Mouse (Mus musculus) kidney, embryonic 15.5 days (tissue): ENCODE data around the gene Ube2cbp. TPM values are rescaled to one million over a fixed set of nuclear protein-coding genes. Genes with fewer than 3 reads are reported as not detected.
A peak's percentile ranks its signal among the peaks of the same experiment; 100 is the strongest.

Source experiments
- ATAC-seq: fragments of 200-750 bp; cut with Nextera tagmentation; replicated peaks from 2 replicates; pipeline ENCODE4 v1.8.0; 2017; ENCODE audit warnings: moderate TSS enrichment; ENCODE audit not compliant: low FRiP score
- H3K27ac ChIP-seq: fragments of 300-500 bp; sonication (generic); 2 replicates; pipeline ENCODE4 v1.5.1; 2015; ENCODE audit warnings: mild to moderate bottlenecking, inconsistent platforms
- H3K27me3 ChIP-seq: fragments of 300-500 bp; sonication (generic); 2 replicates; pipeline ENCODE4 v1.6.1; 2015; ENCODE audit warnings: inconsistent platforms
- H3K36me3 ChIP-seq: fragments of 300-500 bp; sonication (generic); 2 replicates; pipeline ENCODE4 v1.6.1; 2015; ENCODE audit warnings: inconsistent platforms
- H3K4me1 ChIP-seq: fragments of 300-500 bp; sonication (generic); 2 replicates; pipeline ENCODE4 v1.6.1; 2015; ENCODE audit warnings: inconsistent platforms
- H3K4me2 ChIP-seq: fragments of 300-500 bp; sonication (generic); 2 replicates; pipeline ENCODE4 v1.6.1; 2015; ENCODE audit warnings: moderate library complexity, mild to moderate bottlenecking, inconsistent platforms
- H3K4me3 ChIP-seq: fragments of 300-500 bp; sonication (generic); replicated peaks from 2 replicates; pipeline ENCODE4 v1.5.1; 2015; ENCODE audit warnings: mild to moderate bottlenecking, inconsistent platforms
- H3K9ac ChIP-seq: fragments of 300-500 bp; sonication (generic); 2 replicates; pipeline ENCODE4 v1.6.1; 2015; ENCODE audit warnings: mild to moderate bottlenecking, inconsistent platforms
- H3K9me3 ChIP-seq: fragments of 300-500 bp; sonication (generic); replicated peaks from 2 replicates; pipeline ENCODE4 v1.6.1; 2016; ENCODE audit warnings: inconsistent platforms
- WGBS: fragments of 180-500 bp; shearing (Covaris S2); methylation state at CpG from one replicate; pipeline ENCODE4 v1.1.7; 2015; ENCODE audit warnings: mixed read lengths; 5-methylcytosine and 5-hydroxymethylcytosine counted together
- polyA plus RNA-seq: library from polyadenylated mRNA; unstranded; fragments of >200 nt; fragmentation: Nextera tagmentation; extraction: Ambion mirVana; gene quantifications from 2 replicates; pipeline ENCODE4 v1.2.1, GENCODE M21; 2015

Ube2cbp gene
- polyA plus RNA-seq, 1 experiment from 2014 or later, result 9.0 TPM

DNA sequence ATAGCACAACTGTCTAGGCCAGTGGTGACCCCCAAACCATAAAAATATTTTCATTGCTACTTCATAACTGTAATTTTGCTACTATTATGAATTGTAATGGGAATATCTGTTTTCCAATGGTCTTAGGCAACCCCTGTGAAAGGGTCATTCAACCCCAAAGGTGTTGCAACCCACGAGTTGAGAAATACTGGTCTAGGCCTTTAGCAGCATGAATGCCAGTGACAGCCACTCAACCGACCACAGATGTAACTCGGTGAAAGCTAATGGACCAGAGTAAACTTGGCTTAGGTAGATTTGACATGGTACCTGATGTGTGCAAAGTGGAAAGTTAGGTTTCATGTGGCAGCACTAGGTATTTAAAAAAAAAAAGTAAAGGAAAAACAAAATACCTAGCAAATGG is 108.9 kb downstream of the Ube2cbp start:
- H3K27ac ChIP-seq, result no peak overlapping the region
- H3K9me3 ChIP-seq, result no peaks in the 10 kb centered on the region
- WGBS, result 86% methylated on average over 3 of the region's 3 CpGs
- H3K36me3 ChIP-seq, result no peaks in the 10 kb centered on the region
- 0 out of 2 replicates have a peak, but pooled peaks cover 2% of the 10 kb centered on the region for H3K4me1 ChIP-seq
- no peaks in the 10 kb centered on the region for H3K27me3 ChIP-seq
- ATAC-seq, result no peak
- no peak overlapping the region for H3K4me2 ChIP-seq
- H3K9ac ChIP-seq, result no peak overlapping the region
- no peak overlapping the region for H3K4me3 ChIP-seq

DNA sequence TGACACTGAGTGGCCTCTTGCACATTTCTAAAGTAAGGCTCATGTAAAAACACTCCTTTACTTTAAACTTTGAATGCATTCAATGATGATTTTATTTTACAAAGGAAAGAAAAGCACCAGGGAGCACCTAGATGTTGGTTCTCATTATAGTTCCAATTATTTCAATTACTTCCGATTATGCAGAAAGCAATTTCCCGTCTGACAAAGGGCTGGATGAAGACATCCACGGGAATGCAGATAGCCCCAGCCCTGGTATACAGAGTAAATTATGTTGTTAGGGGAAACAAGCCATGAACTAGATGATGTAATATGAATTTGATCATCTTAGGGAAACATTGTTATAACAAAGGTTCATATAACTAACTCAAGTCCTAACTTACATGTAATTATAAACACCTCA is 113.3 kb downstream of the Ube2cbp start:
- 83% methylated on average over 3 of the region's 3 CpGs for WGBS
- H3K9me3 ChIP-seq, result no peaks in the 10 kb centered on the region
- no peak overlapping the region for H3K9ac ChIP-seq
- no peaks in the 10 kb centered on the region for H3K27me3 ChIP-seq
- H3K4me3 ChIP-seq, result no peak overlapping the region
- H3K4me2 ChIP-seq, result no peak overlapping the region
- no peak overlapping the region for H3K27ac ChIP-seq
- ATAC-seq, result no peak
- no peaks in the 10 kb centered on the region for H3K36me3 ChIP-seq
- H3K4me1 ChIP-seq, result no peaks in the 10 kb centered on the region

DNA sequence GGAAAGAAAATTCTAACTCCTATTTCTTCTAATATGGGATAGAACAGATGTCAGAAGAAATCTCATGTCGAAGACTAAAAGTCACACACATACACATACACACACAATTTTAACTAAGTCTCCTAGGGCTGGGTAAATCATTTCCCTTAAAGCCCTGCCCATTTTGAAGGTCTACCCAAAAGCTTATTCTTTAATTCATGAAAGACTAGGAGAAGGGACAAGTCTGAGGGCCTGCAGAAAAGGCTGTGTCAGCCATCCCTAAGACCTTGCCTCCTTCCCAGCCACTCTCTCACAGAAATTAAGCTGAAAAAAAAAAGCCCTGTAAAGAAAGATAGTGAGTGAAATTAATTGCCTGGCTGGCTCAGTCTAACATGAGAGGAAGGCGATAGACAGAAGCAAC is 128.0 kb downstream of the Ube2cbp start:
- ATAC-seq, result peak; percentile 53; the same call in 1 of the 2 replicates
- H3K9ac ChIP-seq, result no peak overlapping the region
- H3K27me3 ChIP-seq, result no peaks in the 10 kb centered on the region
- H3K27ac ChIP-seq, result peak overlapping the region; percentile 68
- no peak overlapping the region for H3K4me2 ChIP-seq
- H3K4me3 ChIP-seq, result no peak overlapping the region
- WGBS, result 61% methylated on average over 2 of the region's 2 CpGs
- no peaks in the 10 kb centered on the region for H3K9me3 ChIP-seq
- no peaks in the 10 kb centered on the region for H3K36me3 ChIP-seq
- peaks cover 5% of the 10 kb centered on the region; the same call in 1 of the 2 replicates for H3K4me1 ChIP-seq

DNA sequence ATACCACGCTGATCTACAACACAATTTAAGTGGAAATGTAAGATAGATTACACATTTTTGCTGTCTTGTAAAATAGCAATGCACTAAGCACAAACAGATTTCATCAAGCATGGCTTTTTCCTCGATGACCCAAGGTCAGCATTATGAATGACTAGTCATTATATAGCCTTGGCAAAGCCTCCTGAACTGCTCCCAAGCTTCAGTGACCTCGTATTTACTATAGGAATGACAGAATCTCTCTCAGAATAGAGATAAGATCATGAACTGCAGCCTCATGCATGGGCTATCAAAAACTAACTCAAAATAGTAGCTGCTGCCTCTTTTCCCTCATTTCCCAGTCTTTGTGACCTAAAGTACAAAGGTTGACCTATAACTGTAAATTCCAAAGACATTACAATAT is 128.4 kb downstream of the Ube2cbp start:
- Histone ChIP-seq H3K27me3 (no peaks in the 10 kb centered on the region), H3K27ac (no peak overlapping the region; the same call in 1 of the 2 replicates), H3K36me3 (no peaks in the 10 kb centered on the region), H3K4me1 (peaks cover 5% of the 10 kb centered on the region; the same call in 1 of the 2 replicates), H3K4me3 (no peak overlapping the region), H3K4me2 (no peak overlapping the region), H3K9me3 (no peaks in the 10 kb centered on the region), H3K9ac (no peak overlapping the region)
- WGBS, result 55% methylated on average over 3 of the region's 3 CpGs
- peak; percentile 67 for ATAC-seq

DNA sequence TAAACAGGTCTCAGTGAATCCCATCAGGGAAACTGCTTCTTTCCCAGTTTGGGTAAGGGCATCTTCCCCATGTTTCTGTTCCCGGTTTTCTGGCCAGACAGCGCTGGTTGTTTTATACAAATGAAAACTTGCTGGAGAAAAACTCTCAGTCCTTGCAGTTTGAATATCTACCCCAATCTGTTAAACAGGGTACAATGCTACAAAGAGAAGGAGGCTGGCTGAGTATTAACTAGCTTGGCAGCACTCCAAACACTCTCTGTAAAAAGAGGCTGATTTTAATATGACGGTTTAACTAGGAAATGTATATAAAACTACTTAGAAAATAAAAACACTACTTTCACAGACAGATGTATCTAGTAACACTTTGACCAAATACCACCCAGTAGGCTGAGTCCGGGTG is 129.2 kb downstream of the Ube2cbp start:
- H3K4me3 ChIP-seq, result no peak overlapping the region
- no peaks in the 10 kb centered on the region for H3K27me3 ChIP-seq
- 0 out of 2 replicates have a peak, but pooled peaks have one; percentile 55 for ATAC-seq
- H3K36me3 ChIP-seq, result no peaks in the 10 kb centered on the region
- 0 out of 2 replicates have a peak overlapping the region, but pooled peaks have one; percentile 54 for H3K27ac ChIP-seq
- 59% methylated on average over 4 of the region's 4 CpGs for WGBS
- H3K4me1 ChIP-seq, result peaks cover 5% of the 10 kb centered on the region; the same call in 1 of the 2 replicates
- no peak overlapping the region for H3K4me2 ChIP-seq
- H3K9ac ChIP-seq, result no peak overlapping the region
- H3K9me3 ChIP-seq, result no peaks in the 10 kb centered on the region

DNA sequence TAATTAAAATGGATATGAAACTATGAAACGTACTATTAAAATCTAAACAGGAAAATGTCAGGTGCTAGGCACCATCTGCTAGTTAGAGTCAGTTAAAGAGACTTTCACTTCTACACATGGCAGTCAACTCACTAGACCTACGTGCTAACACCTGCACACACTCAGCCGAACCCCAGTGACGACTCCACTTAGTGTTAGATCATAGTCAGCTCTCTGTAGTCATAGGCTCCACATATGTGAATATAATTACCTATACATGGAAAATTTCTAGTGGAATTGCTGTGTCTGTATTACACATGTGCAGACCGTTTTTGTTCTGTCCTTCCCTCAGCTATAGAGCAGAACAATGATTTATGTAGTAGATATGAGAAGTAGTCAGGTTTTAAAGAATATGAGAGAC is 130.4 kb downstream of the Ube2cbp start:
- H3K36me3 ChIP-seq, result no peaks in the 10 kb centered on the region
- no peaks in the 10 kb centered on the region for H3K27me3 ChIP-seq
- no peak overlapping the region for H3K27ac ChIP-seq
- H3K4me3 ChIP-seq, result no peak overlapping the region
- H3K9me3 ChIP-seq, result no peaks in the 10 kb centered on the region
- WGBS, result 87% methylated on average over 5 of the region's 5 CpGs
- H3K4me2 ChIP-seq, result no peak overlapping the region
- no peak overlapping the region for H3K9ac ChIP-seq
- no peak for ATAC-seq
- H3K4me1 ChIP-seq, result peaks cover 5% of the 10 kb centered on the region; the same call in 1 of the 2 replicates

DNA sequence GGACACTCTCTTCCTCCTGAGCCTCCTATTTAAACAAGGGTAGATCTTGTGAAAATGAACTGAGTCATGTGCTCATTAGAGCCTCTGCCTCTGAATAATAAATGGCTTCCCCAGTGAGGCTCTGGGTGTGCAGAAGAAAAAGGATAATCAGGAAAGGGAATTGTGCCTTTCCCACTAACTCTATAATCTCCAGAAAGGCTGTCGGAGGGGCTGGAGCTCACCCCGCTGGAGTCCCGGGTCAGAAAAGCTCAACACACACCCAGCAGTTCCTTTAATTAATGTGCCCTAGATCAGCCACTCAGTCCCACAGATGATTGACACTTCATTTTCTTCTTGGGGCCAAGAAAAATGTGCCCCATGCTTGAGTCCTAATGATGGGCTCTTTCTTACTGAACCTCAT is 134.2 kb downstream of the Ube2cbp start:
- H3K4me2 ChIP-seq, result no peak overlapping the region
- no peak overlapping the region for H3K4me3 ChIP-seq
- no peaks in the 10 kb centered on the region for H3K9me3 ChIP-seq
- no peak overlapping the region for H3K27ac ChIP-seq
- no peak overlapping the region for H3K9ac ChIP-seq
- H3K36me3 ChIP-seq, result no peaks in the 10 kb centered on the region
- 84% methylated on average over 3 of the region's 3 CpGs for WGBS
- ATAC-seq, result no peak
- peaks cover 13% of the 10 kb centered on the region; the same call in 1 of the 2 replicates for H3K4me1 ChIP-seq
- no peaks in the 10 kb centered on the region for H3K27me3 ChIP-seq

DNA sequence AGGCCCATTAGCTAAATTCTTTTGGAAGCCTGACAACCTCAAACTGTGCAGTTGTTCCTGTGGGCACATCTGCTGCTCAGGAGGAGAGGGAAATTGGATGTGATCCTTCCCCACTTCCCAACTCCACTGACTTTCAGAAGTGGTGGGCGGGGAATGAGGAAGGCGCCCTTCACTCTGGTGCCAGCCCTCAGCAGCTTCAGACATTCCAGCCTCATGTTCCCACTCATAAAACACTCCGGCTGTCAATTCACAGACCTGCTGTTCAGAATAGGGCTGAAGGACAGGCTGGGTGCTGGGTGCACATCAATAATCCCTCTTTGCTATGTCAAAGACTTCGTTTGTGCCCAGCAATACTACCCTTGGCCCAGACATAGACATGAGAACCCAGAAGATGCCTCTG is 136.5 kb downstream of the Ube2cbp start:
- Histone ChIP-seq H3K9me3 (no peaks in the 10 kb centered on the region), H3K9ac (no peak overlapping the region), H3K4me1 (peaks cover 13% of the 10 kb centered on the region; the same call in 1 of the 2 replicates), H3K4me3 (no peak overlapping the region), H3K27ac (0 out of 2 replicates have a peak overlapping the region, but pooled peaks have one; percentile 10), H3K4me2 (no peak overlapping the region), H3K27me3 (no peaks in the 10 kb centered on the region), H3K36me3 (no peaks in the 10 kb centered on the region)
- no peak for ATAC-seq
- WGBS, result 67% methylated on average over 4 of the region's 4 CpGs

DNA sequence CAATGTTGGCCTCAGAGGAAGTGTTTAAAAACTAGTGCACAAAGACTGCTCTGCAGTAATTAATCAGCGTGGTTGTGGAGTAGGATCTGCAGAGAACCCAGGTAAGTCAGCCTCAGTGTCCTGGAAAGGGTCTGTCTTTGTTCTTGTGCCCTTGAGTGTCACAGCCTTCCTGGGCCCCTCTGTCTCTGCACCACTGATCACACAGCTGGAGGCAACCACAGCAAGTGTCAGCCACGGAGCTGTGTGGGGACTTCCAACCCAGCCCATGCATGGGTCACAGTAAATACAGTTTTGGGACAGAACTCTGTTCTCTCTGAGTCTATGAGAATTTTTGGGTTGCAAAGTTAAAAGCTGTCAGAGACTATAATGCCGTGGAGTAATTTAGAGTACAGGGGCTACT is 137.4 kb downstream of the Ube2cbp start:
- H3K4me2 ChIP-seq, result no peak overlapping the region
- H3K27me3 ChIP-seq, result no peaks in the 10 kb centered on the region
- peak; percentile 91 for ATAC-seq
- H3K9me3 ChIP-seq, result no peaks in the 10 kb centered on the region
- peak overlapping the region; percentile 10; the same call in 1 of the 2 replicates for H3K27ac ChIP-seq
- no peak overlapping the region for H3K9ac ChIP-seq
- no peak overlapping the region for H3K4me3 ChIP-seq
- peaks cover 13% of the 10 kb centered on the region; the same call in 1 of the 2 replicates for H3K4me1 ChIP-seq
- H3K36me3 ChIP-seq, result no peaks in the 10 kb centered on the region
- WGBS, result 51% methylated on average over 3 of the region's 3 CpGs

DNA sequence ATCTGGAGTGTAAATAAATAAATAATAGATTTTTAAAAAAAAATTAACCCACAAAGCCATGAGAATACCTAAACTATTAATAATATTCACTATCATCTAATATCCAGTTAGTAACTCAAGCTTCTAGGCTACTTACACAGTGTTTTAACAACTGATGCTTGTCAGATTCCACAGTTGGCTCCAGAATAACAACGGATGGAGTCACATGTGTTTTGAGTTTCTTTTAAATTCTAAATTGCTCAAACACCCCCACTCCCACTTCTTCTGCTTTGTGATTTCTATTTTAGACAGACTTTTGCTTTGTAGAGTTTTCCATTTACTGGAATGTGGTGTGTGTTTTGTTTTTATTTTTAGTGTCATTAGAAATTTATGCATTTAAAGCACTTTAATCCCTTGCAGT is 140.0 kb downstream of the Ube2cbp start:
- Histone ChIP-seq H3K4me3 (no peak overlapping the region), H3K4me2 (no peak overlapping the region), H3K9ac (no peak overlapping the region), H3K27me3 (no peaks in the 10 kb centered on the region), H3K4me1 (peaks cover 13% of the 10 kb centered on the region; the same call in 1 of the 2 replicates), H3K27ac (no peak overlapping the region), H3K9me3 (no peaks in the 10 kb centered on the region), H3K36me3 (no peaks in the 10 kb centered on the region)
- ATAC-seq, result no peak
- 73% methylated on average over 1 of the region's 1 CpGs for WGBS

DNA sequence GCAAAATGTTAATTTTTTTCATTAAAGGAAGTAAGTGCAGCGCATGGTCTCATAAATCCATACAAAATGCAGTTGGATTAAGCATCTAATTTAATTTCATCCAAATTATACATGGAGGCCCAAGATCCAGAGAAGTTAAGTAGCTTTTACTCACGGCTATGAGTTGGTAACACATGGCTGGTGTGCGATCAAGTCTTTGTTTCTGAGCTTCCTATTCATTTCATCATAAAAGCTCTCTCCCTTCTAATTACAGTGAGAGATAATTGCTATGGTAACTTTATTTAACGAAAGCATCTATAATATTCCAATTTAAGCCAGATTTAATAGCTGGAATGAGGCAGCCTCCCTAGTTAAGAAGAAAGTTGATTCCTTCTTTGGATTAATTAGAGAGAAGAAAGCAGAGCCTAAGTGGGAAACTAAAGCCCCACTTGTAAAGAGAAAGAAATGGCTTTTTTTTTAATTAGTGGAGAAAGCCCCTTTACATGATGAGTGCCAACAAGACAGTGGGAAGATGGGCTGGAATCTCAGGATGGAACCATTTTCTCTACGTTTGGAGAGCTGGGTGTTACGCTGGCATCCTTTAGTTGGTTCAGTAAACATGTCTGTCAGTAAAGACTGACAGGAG is 145.1 kb downstream of the Ube2cbp start:
- no peak overlapping the region for H3K27ac ChIP-seq
- H3K27me3 ChIP-seq, result no peaks in the 10 kb centered on the region
- no peaks in the 10 kb centered on the region for H3K36me3 ChIP-seq
- 82% methylated on average over 6 of the region's 6 CpGs for WGBS
- no peaks in the 10 kb centered on the region for H3K4me1 ChIP-seq
- no peak overlapping the region for H3K4me2 ChIP-seq
- no peaks in the 10 kb centered on the region for H3K9me3 ChIP-seq
- no peak overlapping the region for H3K4me3 ChIP-seq
- ATAC-seq, result no peak
- no peak overlapping the region for H3K9ac ChIP-seq

DNA sequence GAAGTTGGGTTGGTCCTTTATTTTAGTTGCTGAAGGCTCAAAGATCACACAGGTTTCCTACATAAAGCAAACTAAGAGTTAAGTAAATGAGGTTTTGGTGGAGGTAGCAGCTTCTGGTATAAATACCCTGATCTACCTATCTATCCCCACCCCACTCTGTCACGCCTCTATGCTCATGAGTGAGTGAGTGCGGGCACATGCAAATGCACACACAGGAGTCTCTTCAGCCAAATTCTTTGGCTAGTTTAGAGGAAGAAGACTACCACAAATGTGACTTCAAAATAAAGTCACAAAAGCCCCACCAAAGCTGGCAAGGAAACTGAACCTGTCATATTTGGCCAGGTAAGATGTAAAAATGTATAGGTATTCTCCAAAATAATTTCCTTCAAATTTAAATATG is 149.1 kb downstream of the Ube2cbp start:
- no peak for ATAC-seq
- Histone ChIP-seq H3K9ac (no peak overlapping the region), H3K4me1 (no peaks in the 10 kb centered on the region), H3K36me3 (no peaks in the 10 kb centered on the region), H3K9me3 (0 out of 2 replicates have a peak, but pooled peaks cover 6% of the 10 kb centered on the region), H3K4me3 (no peak overlapping the region), H3K27ac (no peak overlapping the region), H3K4me2 (no peak overlapping the region), H3K27me3 (no peaks in the 10 kb centered on the region)
- 69% methylated on average over 2 of the region's 2 CpGs for whole genome bisulfite sequencing

DNA sequence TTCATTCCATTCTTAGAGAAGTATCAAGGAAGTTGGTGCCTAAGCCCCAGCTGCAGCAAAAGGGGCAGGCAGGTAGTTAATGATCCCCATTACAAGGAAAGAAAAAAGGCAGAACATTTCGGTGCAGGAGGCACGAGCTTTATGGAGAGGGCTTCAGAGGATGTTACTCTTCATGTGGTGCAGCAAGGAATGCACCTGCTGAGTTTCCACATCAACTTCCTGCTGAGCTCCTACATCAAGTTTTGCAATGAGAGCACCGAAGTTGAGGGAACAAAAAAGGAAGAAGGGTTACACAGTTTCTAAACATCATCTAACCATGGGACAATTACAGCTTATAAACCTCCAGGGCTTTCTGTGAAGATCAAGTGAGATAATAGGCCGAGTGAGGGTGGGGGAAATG is 156.1 kb downstream of the Ube2cbp start:
- 0 out of 2 replicates have a peak, but pooled peaks cover 6% of the 10 kb centered on the region for H3K9me3 ChIP-seq
- no peak overlapping the region for H3K27ac ChIP-seq
- no peak overlapping the region for H3K4me2 ChIP-seq
- H3K27me3 ChIP-seq, result no peaks in the 10 kb centered on the region
- H3K4me1 ChIP-seq, result no peaks in the 10 kb centered on the region
- no peak overlapping the region for H3K9ac ChIP-seq
- no peaks in the 10 kb centered on the region for H3K36me3 ChIP-seq
- no peak for ATAC-seq
- no peak overlapping the region for H3K4me3 ChIP-seq
- 46% methylated on average over 4 of the region's 4 CpGs for WGBS
